Mouse (Mus musculus) forebrain, postnatal 0 days (tissue): ENCODE results near the gene Dph6. TPM values are rescaled to one million over a fixed set of nuclear protein-coding genes. Genes with fewer than 3 reads are reported as not detected.
"Not testable (repeated sequence)": the region's sequence is repeated elsewhere in the genome, so short reads cannot be mapped to it uniquely, and the experiment has no call there.

Experiments
- ATAC-seq: fragments of 200-750 bp; cut with Nextera tagmentation; 2 replicates; pipeline ENCODE4 v1.8.0; 2017; ENCODE audit warnings: mild to moderate bottlenecking, moderate library complexity
- DNase-seq: peaks from one replicate; pipeline ENCODE4 v3.0.0-alpha.2; 2015
- H3K27ac ChIP-seq: fragments of 300-500 bp; sonication (generic); 2 replicates; pipeline ENCODE4 v1.5.1; 2014; ENCODE audit warnings: low read depth, mild to moderate bottlenecking, antibody characterized with exemption, low read length, moderate library complexity, mixed read lengths
- H3K27me3 ChIP-seq: fragments of 300-500 bp; sonication (generic); 2 replicates; pipeline ENCODE4 v1.6.1; 2014; ENCODE audit warnings: mild to moderate bottlenecking, low read length, mixed read lengths; ENCODE audit not compliant: insufficient read depth
- H3K36me3 ChIP-seq: fragments of 300-500 bp; sonication (generic); 2 replicates; pipeline ENCODE4 v1.6.1; 2014; ENCODE audit warnings: mild to moderate bottlenecking, moderate library complexity; ENCODE audit not compliant: insufficient read depth
- H3K4me1 ChIP-seq: fragments of 300-500 bp; sonication (generic); 2 replicates; pipeline ENCODE4 v1.6.1; 2014; ENCODE audit warnings: antibody characterized with exemption; ENCODE audit not compliant: insufficient read depth
- H3K4me2 ChIP-seq: fragments of 300-500 bp; sonication (generic); 2 replicates; pipeline ENCODE4 v1.6.1; 2014; ENCODE audit warnings: low read depth, mild to moderate bottlenecking, moderate library complexity
- H3K4me3 ChIP-seq: fragments of 300-500 bp; sonication (generic); 2 replicates; pipeline ENCODE4 v1.5.1; 2014; ENCODE audit warnings: low read depth, low read length, mixed read lengths
- H3K9ac ChIP-seq: fragments of 300-500 bp; sonication (generic); 2 replicates; pipeline ENCODE4 v1.6.1; 2014; ENCODE audit warnings: mild to moderate bottlenecking
- H3K9me3 ChIP-seq: fragments of 300-500 bp; sonication (generic); 2 replicates; pipeline ENCODE4 v1.6.1; 2016; ENCODE audit warnings: low read length
- CTCF ChIP-seq: sonication (generic); IDR thresholded peaks from 2 replicates; pipeline ENCODE4 v1.5.1; 2016; ENCODE audit warnings: antibody characterized with exemption, control low read depth, low read depth
- WGBS: fragments of 180-500 bp; shearing (Covaris S2); extraction: QIAGEN DNeasy Blood & Tissue Kit; methylation state at CpG from one replicate; pipeline ENCODE4 v1.1.7; 2014; 5-methylcytosine and 5-hydroxymethylcytosine counted together
- polyA plus RNA-seq: library from polyadenylated mRNA; unstranded; fragments of >200 nt; fragmentation: Nextera tagmentation; extraction: Ambion mirVana; gene quantifications from 2 replicates; pipeline ENCODE4 v1.2.1, GENCODE M21; 2015
- total RNA-seq: library from RNA; depleted of rRNA; stranded (reverse); fragments of >200 nt; gene quantifications from 2 replicates; pipeline ENCODE4 v1.2.3, GENCODE M21; 2014

Gene Dph6
- total and polyA plus RNA-seq, 2 experiments from 2014 or later, result 13.9 to 14.2 TPM

GRCm38 (mm10) chr2:114610110-114610509 lies 44.7 kb downstream of the Dph6 start:
- WGBS, result 9% methylated on average over 2 of the region's 2 CpGs
- no peak overlapping the region for H3K4me2 ChIP-seq
- H3K27me3 ChIP-seq, result no peaks in the 10 kb centered on the region
- ATAC-seq (peak; percentile 65), DNase-seq (no peak)
- no peaks in the 10 kb centered on the region for H3K9me3 ChIP-seq
- no peak overlapping the region for H3K9ac ChIP-seq
- no peak overlapping the region for H3K4me3 ChIP-seq
- H3K27ac ChIP-seq, result no peak overlapping the region
- H3K36me3 ChIP-seq, result no peaks in the 10 kb centered on the region
- 0 out of 2 replicates have a peak, but pooled peaks cover 3% of the 10 kb centered on the region for H3K4me1 ChIP-seq
- TF ChIP-seq CTCF, result no peak

- ATAC-seq, DNase-seq, H3K4me2 ChIP-seq, H3K27ac ChIP-seq, H3K4me3 ChIP-seq, H3K9me3 ChIP-seq, H3K9ac ChIP-seq, H3K27me3 ChIP-seq, H3K36me3 ChIP-seq, H3K4me1 ChIP-seq: not testable (repeated sequence)
These were observed 49.6 kb downstream of the Dph6 start for GRCm38 (mm10) chr2:114605202-114605601.

- ATAC-seq, result no peak
- Histone ChIP-seq H3K36me3 (no peaks in the 10 kb centered on the region), H3K9ac (no peak overlapping the region), H3K9me3 (no peaks in the 10 kb centered on the region), H3K4me1 (no peaks in the 10 kb centered on the region), H3K4me2 (no peak overlapping the region), H3K27me3 (no peaks in the 10 kb centered on the region), H3K4me3 (no peak overlapping the region), H3K27ac (no peak overlapping the region)
- WGBS, result 93% methylated on average over 3 of the region's 3 CpGs
- no peak for DNase-seq
- TF ChIP-seq CTCF, result no peak
These were observed 53.6 kb downstream of the Dph6 start for GRCm38 (mm10) chr2:114601174-114601573.

- ATAC-seq, result no peak
These were observed 55.0 kb downstream of the Dph6 start for GRCm38 (mm10) chr2:114599793-114600192.

GRCm38 (mm10) chr2:114593393-114593792 lies 61.4 kb downstream of the Dph6 start:
- no peak for ATAC-seq
- 93% methylated on average over 5 of the region's 5 CpGs for WGBS
- Histone ChIP-seq H3K4me1 (no peaks in the 10 kb centered on the region), H3K27me3 (no peaks in the 10 kb centered on the region), H3K9ac (no peak overlapping the region), H3K9me3 (no peaks in the 10 kb centered on the region), H3K36me3 (no peaks in the 10 kb centered on the region), H3K4me3 (no peak overlapping the region), H3K4me2 (no peak overlapping the region), H3K27ac (no peak overlapping the region)
- DNase-seq, result no peak
- no peak for TF ChIP-seq CTCF

More at GRCm38 (mm10) chr2:114599793-114600192, 55.0 kb downstream of the Dph6 start:
- 80% methylated on average over 2 of the region's 2 CpGs for WGBS
- TF ChIP-seq CTCF, result no peak
- Histone ChIP-seq H3K36me3 (no peaks in the 10 kb centered on the region), H3K4me1 (no peaks in the 10 kb centered on the region), H3K27me3 (no peaks in the 10 kb centered on the region), H3K9ac (no peak overlapping the region), H3K27ac (no peak overlapping the region), H3K9me3 (no peaks in the 10 kb centered on the region), H3K4me3 (no peak overlapping the region), H3K4me2 (no peak overlapping the region)
- no peak for DNase-seq

- DNase-seq (no peak), ATAC-seq (no peak)
- no peak overlapping the region for H3K27ac ChIP-seq
- no peaks in the 10 kb centered on the region for H3K9me3 ChIP-seq
- no peak for TF ChIP-seq CTCF
- 92% methylated on average over 2 of the region's 2 CpGs for WGBS
- no peak overlapping the region for H3K4me2 ChIP-seq
- H3K4me3 ChIP-seq, result no peak overlapping the region
- H3K4me1 ChIP-seq, result no peaks in the 10 kb centered on the region
- H3K27me3 ChIP-seq, result no peaks in the 10 kb centered on the region
- no peak overlapping the region for H3K9ac ChIP-seq
- H3K36me3 ChIP-seq, result no peaks in the 10 kb centered on the region
These were observed 74.0 kb downstream of the Dph6 start for GRCm38 (mm10) chr2:114580714-114581113.

- DNase-seq (no peak), ATAC-seq (no peak)
- no peaks in the 10 kb centered on the region for H3K9me3 ChIP-seq
- 92% methylated on average over 2 of the region's 2 CpGs for WGBS
- H3K27ac ChIP-seq, result no peak overlapping the region
- H3K36me3 ChIP-seq, result no peaks in the 10 kb centered on the region
- H3K4me2 ChIP-seq, result no peak overlapping the region
- H3K9ac ChIP-seq, result no peak overlapping the region
- no peaks in the 10 kb centered on the region for H3K4me1 ChIP-seq
- H3K4me3 ChIP-seq, result no peak overlapping the region
- TF ChIP-seq CTCF, result no peak
- no peaks in the 10 kb centered on the region for H3K27me3 ChIP-seq
These were observed 111.7 kb downstream of the Dph6 start for GRCm38 (mm10) chr2:114543000-114543622.
